Mouse (Mus musculus): ENCODE measurements around the gene Rbms1.

Gene Rbms1

GRCm38 (mm10) chr2:60962671-60963421 lies at the start of gene Rbms1:
Gene Rbms1, minus strand, starts transcription at chr2:60963192.
- DNase-seq: peak; percentile 27 to 28

GRCm38 (mm10) chr2:61012249-61012828 lies 49.3 kb upstream of the Rbms1 start:
- DNase-seq: no peak

- DNase-seq: no peak
Measured at GRCm38 (mm10) chr2:60986286-60986685, 23.3 kb upstream of the Rbms1 start.

- DNase-seq: no peak
Measured at GRCm38 (mm10) chr2:60978538-60979313, 15.7 kb upstream of the Rbms1 start.

GRCm38 (mm10) chr2:60972189-60972814 lies 9.3 kb upstream of the Rbms1 start:
- no peak for DNase-seq

GRCm38 (mm10) chr2:60963616-60964015 lies 624 bp upstream of the Rbms1 start:
- DNase-seq: no peak

- no peak for DNase-seq
Measured at GRCm38 (mm10) chr2:60962001-60962670, 856 bp downstream of the Rbms1 start.

GRCm38 (mm10) chr2:60961281-60961680 lies 1.7 kb downstream of the Rbms1 start:
- no peak for DNase-seq

- no peak for DNase-seq
Measured at GRCm38 (mm10) chr2:60948241-60948640, 14.8 kb downstream of the Rbms1 start.

- no peak for DNase-seq
Measured at GRCm38 (mm10) chr2:60947817-60948216, 15.2 kb downstream of the Rbms1 start.

GRCm38 (mm10) chr2:60940454-60940961 lies 22.5 kb downstream of the Rbms1 start:
- DNase-seq: no peak

- no peak for DNase-seq
Measured at GRCm38 (mm10) chr2:60939957-60940356, 23.0 kb downstream of the Rbms1 start.

- no peak for DNase-seq
Measured at GRCm38 (mm10) chr2:60936910-60937309, 26.1 kb downstream of the Rbms1 start.

GRCm38 (mm10) chr2:60928948-60929347 lies 34.0 kb downstream of the Rbms1 start:
- DNase-seq: no peak

- no peak for DNase-seq
Measured at GRCm38 (mm10) chr2:60927906-60928775, 34.9 kb downstream of the Rbms1 start.

- no peak for DNase-seq
Measured at GRCm38 (mm10) chr2:60925063-60925462, 37.9 kb downstream of the Rbms1 start.

GRCm38 (mm10) chr2:60923756-60924544 lies 39.0 kb downstream of the Rbms1 start:
- DNase-seq: peak in 1 of 2 experiments; percentile 14

- DNase-seq: no peak
Measured at GRCm38 (mm10) chr2:60923111-60923510, 39.9 kb downstream of the Rbms1 start.

- DNase-seq: no peak
Measured at GRCm38 (mm10) chr2:60922351-60922750, 40.6 kb downstream of the Rbms1 start.

- no peak for DNase-seq
Measured at GRCm38 (mm10) chr2:60920076-60920475, 42.9 kb downstream of the Rbms1 start.

- DNase-seq: no peak
Measured at GRCm38 (mm10) chr2:60918401-60918800, 44.6 kb downstream of the Rbms1 start.

All from thymus, adult 18-20 months (tissue).